Mouse (Mus musculus) CD4-positive, CD25-positive, alpha-beta regulatory T cell, adult 9 weeks (primary cell): ENCODE data around the gene Cdc27. TPM values are rescaled to one million over a fixed set of nuclear protein-coding genes. Genes with fewer than 3 reads are reported as not detected.

ENCODE experiments used
- polyA plus RNA-seq: library from polyadenylated mRNA; unstranded; fragments of 100-300 nt; shearing (Covaris generic); gene quantifications from one replicate; pipeline ENCODE4 v1.2.1, GENCODE M21; 2017

Gene Cdc27
- polyA plus RNA-seq = 42.8 TPM

DNA sequence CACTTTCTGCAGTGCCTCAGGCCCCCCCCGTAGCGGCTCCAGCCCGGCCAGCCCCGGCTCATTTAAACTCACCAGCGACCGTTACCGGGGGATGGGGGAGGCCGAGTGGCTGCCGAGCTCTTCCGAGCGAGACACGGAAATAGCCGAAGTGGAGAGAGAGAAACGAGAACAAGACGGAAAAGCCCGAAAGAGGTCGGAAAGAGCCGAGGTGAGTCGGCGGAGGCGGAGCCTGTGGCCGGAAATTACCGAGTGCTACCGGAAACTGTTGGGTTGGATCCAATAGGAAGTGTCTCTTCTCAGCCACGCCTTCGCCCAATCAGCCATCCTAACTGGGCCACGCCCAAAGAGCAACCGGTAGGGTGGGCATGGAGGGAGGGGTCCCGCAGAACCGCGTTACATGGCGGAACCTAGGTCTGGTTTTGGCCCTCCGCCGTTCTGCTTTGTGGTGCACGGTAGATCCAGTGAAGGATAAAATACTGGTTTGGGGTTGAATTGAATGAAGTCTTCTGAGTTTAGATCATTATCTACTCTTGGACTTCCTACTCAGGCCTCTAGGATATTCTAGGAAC lies at the start of gene Cdc27, which contains the start of gene Myl4:
Cdc27 (minus strand) TSS at position 215 of the 569 bp plus-strand sequence.
Myl4 (plus strand) TSS at position 258 of the 569 bp plus-strand sequence.

DNA sequence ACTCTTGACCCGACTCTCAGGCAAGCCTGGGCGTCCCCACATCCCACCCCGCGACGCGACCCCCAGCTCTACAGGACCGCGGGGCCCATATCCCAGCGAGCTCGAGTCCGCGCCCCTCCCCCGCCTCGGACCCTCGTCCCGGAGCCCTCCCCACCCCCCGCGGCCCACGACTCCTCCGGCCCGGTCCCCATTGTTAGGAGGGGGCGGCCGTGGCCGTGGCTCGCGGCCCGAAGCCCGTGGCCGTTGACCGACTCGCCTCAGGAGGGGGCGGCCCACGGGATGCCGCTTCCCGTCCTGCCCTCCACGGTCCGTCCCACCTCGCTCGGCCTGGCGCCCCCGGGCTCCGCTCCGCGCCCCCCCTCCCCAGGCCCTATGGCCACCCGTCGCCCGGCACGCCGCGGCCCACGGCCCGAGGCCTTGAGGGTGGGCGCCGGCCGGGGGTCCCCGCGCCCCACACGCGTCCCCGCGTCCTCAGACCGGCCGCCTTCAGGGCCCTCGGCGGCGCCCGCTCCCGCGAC lies 81.6 kb downstream of the Cdc27 start, which contains the start of gene Kansl1:
Kansl1 (minus strand) TSS at position 111 of the 518 bp plus-strand sequence.

Other genes with a start within 250 kb of the Cdc27 start
- gene Kansl1, start 81.8 kb downstream of the Cdc27 start, polyA plus RNA-seq = 49.5 TPM
- 7.7 TPM for gene Myl4, start within 50 bp of the Cdc27 start, polyA plus RNA-seq
- 19.1 TPM for gene Itgb3, start 57.4 kb upstream of the Cdc27 start, polyA plus RNA-seq
- 0.11 TPM for gene Gm11639, start 135.1 kb upstream of the Cdc27 start, polyA plus RNA-seq